Mouse (Mus musculus) hindbrain, embryonic 10.5 days (tissue): ENCODE results near the gene Cltb. TPM values are rescaled to one million over a fixed set of nuclear protein-coding genes. Genes with fewer than 3 reads are reported as not detected.

Source experiments
- DNase-seq: peaks from one replicate; pipeline ENCODE4 v3.0.0-alpha.2; 2017; ENCODE audit warnings: low spot score
- H3K27ac ChIP-seq: fragments of 300-500 bp; sonication (generic); 2 replicates; pipeline ENCODE4 v1.5.1; 2016; ENCODE audit warnings: mild to moderate bottlenecking, moderate library complexity
- H3K27me3 ChIP-seq: fragments of 300-500 bp; sonication (generic); 2 replicates; pipeline ENCODE4 v1.6.1; 2016; ENCODE audit warnings: mild to moderate bottlenecking; ENCODE audit not compliant: poor library complexity, insufficient read depth, severe bottlenecking
- H3K36me3 ChIP-seq: fragments of 300-500 bp; sonication (generic); 2 replicates; pipeline ENCODE4 v1.6.1; 2016; ENCODE audit warnings: mild to moderate bottlenecking, moderate library complexity
- H3K4me1 ChIP-seq: fragments of 300-500 bp; sonication (generic); replicated peaks from 2 replicates; pipeline ENCODE4 v1.6.1; 2016; ENCODE audit warnings: mild to moderate bottlenecking
- H3K4me3 ChIP-seq: fragments of 300-500 bp; sonication (generic); 2 replicates; pipeline ENCODE4 v1.5.1; 2016; ENCODE audit warnings: mild to moderate bottlenecking, moderate library complexity
- H3K9me3 ChIP-seq: fragments of 300-500 bp; sonication (generic); 2 replicates; pipeline ENCODE4 v1.6.1; 2016; ENCODE audit warnings: mild to moderate bottlenecking, moderate library complexity
- WGBS: fragments of 180-500 bp; shearing (Covaris S2); methylation state at CpG from one replicate; pipeline ENCODE4 v1.1.7; 2016; 5-methylcytosine and 5-hydroxymethylcytosine counted together
- polyA plus RNA-seq: library from polyadenylated mRNA; unstranded; fragments of >200 nt; fragmentation: Nextera tagmentation; extraction: Ambion mirVana; gene quantifications from 2 replicates; pipeline ENCODE4 v1.2.1, GENCODE M21; 2016

Cltb gene
- polyA plus RNA-seq, 1 experiment from 2014 or later: 35.4 TPM

DNA sequence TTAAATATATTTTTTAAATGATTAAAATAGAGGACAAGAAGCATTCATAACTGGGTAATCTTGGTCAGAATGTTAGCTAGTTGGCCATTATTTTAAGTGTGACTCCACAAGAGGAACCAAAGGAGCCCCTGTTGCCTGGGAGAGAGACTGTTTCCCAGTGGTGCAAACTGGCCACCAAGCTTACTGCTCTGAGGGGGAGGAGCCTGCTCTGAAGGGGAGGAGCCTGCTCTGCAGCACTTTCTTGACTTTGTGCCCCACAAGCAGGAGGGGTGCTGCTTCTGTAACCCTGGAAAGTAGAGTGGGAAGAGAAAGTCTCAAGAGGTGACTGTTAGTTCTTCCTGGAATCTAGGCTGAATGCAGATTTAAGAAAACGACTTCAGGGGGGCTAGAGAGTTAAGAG is 41.9 kb downstream of the Cltb start:
- Histone ChIP-seq H3K4me3 (no peak overlapping the region), H3K27me3 (peaks cover 17% of the 10 kb centered on the region), H3K27ac (no peak overlapping the region), H3K36me3 (no peaks in the 10 kb centered on the region), H3K4me1 (peaks cover 15% of the 10 kb centered on the region), H3K9me3 (no peaks in the 10 kb centered on the region)
- WGBS: 57% methylated on average over 1 of the region's 1 CpGs
- no peak for DNase-seq

GRCm38 (mm10) chr13:54568380-54568779 is 42.8 kb downstream of the Cltb start:
- H3K4me3 ChIP-seq: no peak overlapping the region
- 43% methylated on average over 5 of the region's 5 CpGs for WGBS
- DNase-seq: no peak
- peaks cover 20% of the 10 kb centered on the region for H3K4me1 ChIP-seq
- H3K27ac ChIP-seq: no peak overlapping the region
- H3K9me3 ChIP-seq: no peaks in the 10 kb centered on the region
- peaks cover 5% of the 10 kb centered on the region; the same call in 1 of the 2 replicates for H3K36me3 ChIP-seq
- peaks cover 8% of the 10 kb centered on the region for H3K27me3 ChIP-seq

GRCm38 (mm10) chr13:54565594-54566345 is 45.4 kb downstream of the Cltb start:
- Histone ChIP-seq H3K36me3 (peaks cover 31% of the 10 kb centered on the region), H3K27ac (peak overlapping the region; percentile 97), H3K9me3 (no peaks in the 10 kb centered on the region), H3K27me3 (no peaks in the 10 kb centered on the region), H3K4me3 (peak overlapping the region; percentile 97), H3K4me1 (peaks cover 20% of the 10 kb centered on the region)
- 43% methylated on average over 8 of the region's 8 CpGs for WGBS
- peak; percentile 61 for DNase-seq

GRCm38 (mm10) chr13:54565201-54565581 is 46.0 kb downstream of the Cltb start, which contains the start of gene 4833439L19Rik:
4833439L19Rik (minus strand) TSS chr13:54565435.
- Histone ChIP-seq H3K4me1 (peaks cover 20% of the 10 kb centered on the region), H3K27me3 (no peaks in the 10 kb centered on the region), H3K27ac (peak within 1 kb of the TSS; percentile 97), H3K36me3 (peaks cover 37% of the 10 kb centered on the region), H3K9me3 (no peaks in the 10 kb centered on the region), H3K4me3 (peak within 1 kb of the TSS; percentile 97)
- WGBS: under 1% methylated on average over 27 of the region's 27 CpGs
- DNase-seq: peak; percentile 94

- peaks cover 20% of the 10 kb centered on the region for H3K4me1 ChIP-seq
- H3K27ac ChIP-seq: peak overlapping the region; percentile 97
- H3K4me3 ChIP-seq: peak overlapping the region; percentile 97
- 14% methylated on average over 45 of the region's 45 CpGs for WGBS
- H3K9me3 ChIP-seq: no peaks in the 10 kb centered on the region
- peak; percentile 46 for DNase-seq
- peaks cover 43% of the 10 kb centered on the region for H3K36me3 ChIP-seq
- no peaks in the 10 kb centered on the region for H3K27me3 ChIP-seq
These were observed 46.6 kb downstream of the Cltb start for GRCm38 (mm10) chr13:54564232-54565200.

- peaks cover 17% of the 10 kb centered on the region for H3K4me1 ChIP-seq
- no peak for DNase-seq
- no peak overlapping the region for H3K27ac ChIP-seq
- 85% methylated on average over 7 of the region's 7 CpGs for WGBS
- no peak overlapping the region for H3K4me3 ChIP-seq
- no peaks in the 10 kb centered on the region for H3K27me3 ChIP-seq
- H3K9me3 ChIP-seq: no peaks in the 10 kb centered on the region
- H3K36me3 ChIP-seq: peaks cover 63% of the 10 kb centered on the region
These were observed 48.6 kb downstream of the Cltb start for GRCm38 (mm10) chr13:54562562-54562961.

DNA sequence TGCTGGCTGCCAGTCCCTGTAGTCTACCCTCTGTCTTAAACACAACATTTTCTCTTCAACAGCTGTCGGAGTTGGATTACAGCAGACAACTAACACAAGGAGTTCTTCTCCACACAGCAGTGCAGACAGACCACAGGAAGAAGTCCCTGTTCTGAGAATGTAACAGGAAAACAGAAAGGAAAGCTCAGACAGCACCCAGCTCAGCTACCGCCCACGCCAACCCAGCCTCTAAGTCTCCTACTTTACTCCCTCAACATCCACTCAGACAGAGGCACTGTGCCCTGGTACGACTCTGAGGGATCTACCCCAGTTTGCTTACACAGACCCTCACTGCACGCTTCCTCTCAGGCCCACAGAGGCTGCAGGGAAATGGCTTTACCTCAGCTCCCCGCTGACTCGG is 50.5 kb downstream of the Cltb start:
- H3K4me3 ChIP-seq: no peak overlapping the region
- H3K4me1 ChIP-seq: peaks cover 13% of the 10 kb centered on the region
- no peaks in the 10 kb centered on the region for H3K9me3 ChIP-seq
- no peaks in the 10 kb centered on the region for H3K27me3 ChIP-seq
- peaks cover 82% of the 10 kb centered on the region for H3K36me3 ChIP-seq
- no peak overlapping the region for H3K27ac ChIP-seq
- DNase-seq: no peak
- WGBS: 91% methylated on average over 7 of the region's 7 CpGs

- Histone ChIP-seq H3K9me3 (no peaks in the 10 kb centered on the region), H3K4me3 (no peak overlapping the region), H3K27me3 (no peaks in the 10 kb centered on the region), H3K4me1 (peaks cover 10% of the 10 kb centered on the region), H3K36me3 (peaks cover 92% of the 10 kb centered on the region), H3K27ac (no peak overlapping the region)
- WGBS: 94% methylated on average over 2 of the region's 2 CpGs
- no peak for DNase-seq
These were observed 51.5 kb downstream of the Cltb start for GRCm38 (mm10) chr13:54559656-54560055.

GRCm38 (mm10) chr13:54557652-54558051 is 53.5 kb downstream of the Cltb start:
- no peak overlapping the region for H3K27ac ChIP-seq
- no peaks in the 10 kb centered on the region for H3K4me1 ChIP-seq
- no peak for DNase-seq
- no peak overlapping the region for H3K4me3 ChIP-seq
- 96% methylated on average over 1 of the region's 1 CpGs for WGBS
- no peaks in the 10 kb centered on the region for H3K9me3 ChIP-seq
- H3K27me3 ChIP-seq: no peaks in the 10 kb centered on the region
- H3K36me3 ChIP-seq: peaks cover 99% of the 10 kb centered on the region

- Histone ChIP-seq H3K36me3 (peaks cover 99% of the 10 kb centered on the region), H3K4me1 (no peaks in the 10 kb centered on the region), H3K27ac (no peak overlapping the region), H3K9me3 (no peaks in the 10 kb centered on the region), H3K4me3 (no peak overlapping the region), H3K27me3 (no peaks in the 10 kb centered on the region)
- WGBS: 93% methylated on average over 3 of the region's 3 CpGs
- DNase-seq: no peak
These were observed 54.3 kb downstream of the Cltb start for GRCm38 (mm10) chr13:54556796-54557195.

GRCm38 (mm10) chr13:54556176-54556575 is 55.0 kb downstream of the Cltb start:
- Histone ChIP-seq H3K27ac (no peak overlapping the region), H3K4me3 (no peak overlapping the region), H3K36me3 (peaks cover 99% of the 10 kb centered on the region), H3K9me3 (no peaks in the 10 kb centered on the region), H3K27me3 (no peaks in the 10 kb centered on the region), H3K4me1 (no peaks in the 10 kb centered on the region)
- DNase-seq: no peak
- WGBS: 94% methylated on average over 9 of the region's 9 CpGs

DNA sequence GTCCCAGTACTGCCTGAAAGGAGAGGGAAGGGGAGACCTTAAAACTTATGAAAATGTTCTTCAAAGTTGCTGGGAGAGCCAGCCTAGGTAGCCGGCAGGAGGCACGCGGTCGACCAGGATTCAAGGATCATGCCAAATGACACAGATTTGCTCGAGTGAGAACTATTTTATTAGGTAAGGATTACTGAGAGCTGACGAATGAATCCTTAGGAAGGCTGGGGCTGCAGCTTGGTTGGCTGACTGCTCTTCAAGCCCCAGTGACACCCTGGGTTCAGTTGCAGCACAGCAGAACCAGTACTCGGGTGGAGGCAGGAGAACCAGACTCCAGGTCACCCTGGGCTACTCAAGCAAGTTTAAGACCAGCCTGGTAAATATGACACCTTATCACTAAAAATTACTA is 63.1 kb downstream of the Cltb start:
- no peak for DNase-seq
- H3K9me3 ChIP-seq: no peaks in the 10 kb centered on the region
- H3K4me3 ChIP-seq: no peak overlapping the region
- H3K27me3 ChIP-seq: no peaks in the 10 kb centered on the region
- peaks cover 81% of the 10 kb centered on the region for H3K36me3 ChIP-seq
- WGBS: 88% methylated on average over 7 of the region's 7 CpGs
- no peak overlapping the region for H3K27ac ChIP-seq
- no peaks in the 10 kb centered on the region for H3K4me1 ChIP-seq
